Mouse (Mus musculus) liver, embryonic 13.5 days (tissue): ENCODE measurements around the gene Il5ra. TPM values are rescaled to one million over a fixed set of nuclear protein-coding genes. Genes with fewer than 3 reads are reported as not detected.

Source experiments
- polyA plus RNA-seq: library from polyadenylated mRNA; unstranded; fragments of >200 nt; fragmentation: Nextera tagmentation; extraction: Ambion mirVana; gene quantifications from 2 replicates; pipeline ENCODE4 v1.2.1, GENCODE M21; 2015

Il5ra gene
- polyA plus RNA-seq, 1 experiment from 2014 or later = 0.10 TPM

Other genes starting within 250 kb of the Il5ra start
- gene Trnt1, start 20.1 kb upstream of the Il5ra start, polyA plus RNA-seq = 49.2 and 58.8 TPM in 2 replicates
- 21.4 and 25.9 TPM in 2 replicates for gene Crbn, start 51.0 kb upstream of the Il5ra start, polyA plus RNA-seq